Mouse (Mus musculus) cerebral cortex, adult 2 months (tissue): ENCODE measurements around the gene Tmem30c.

Experiments
- WGBS: fragments of 180-500 bp; shearing (Covaris S2); methylation state at CpG from one replicate; pipeline ENCODE4 v1.1.7; 2018; 5-methylcytosine and 5-hydroxymethylcytosine counted together

The Tmem30c gene

DNA sequence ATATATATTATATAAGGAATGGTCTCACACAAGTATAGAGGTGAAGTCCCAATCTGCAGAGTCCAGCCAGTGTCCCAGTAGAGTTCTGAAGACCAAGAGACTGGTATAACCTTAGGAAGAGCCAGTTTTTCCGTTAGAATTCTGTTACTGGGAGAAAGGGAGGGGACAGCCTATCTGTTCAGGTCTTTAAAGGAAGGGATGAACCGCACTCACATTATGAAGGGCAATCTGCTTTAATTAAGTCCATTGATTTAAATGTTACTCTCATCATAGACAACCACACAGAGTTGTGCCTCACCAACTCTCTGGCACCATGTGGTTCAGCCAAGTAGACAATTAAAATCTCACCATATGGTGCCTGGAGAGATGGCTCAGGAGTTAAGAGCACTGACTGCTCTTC lies at the start of gene Tmem30c:
TSS of gene Tmem30c (minus strand) at position 101 of the 400 bp plus-strand sequence.
- WGBS, result 85% methylated on average over 2 of the region's 2 CpGs

- WGBS, result 63% methylated on average over 5 of the region's 5 CpGs
Measured at GRCm38 (mm10) chr16:57340613-57340898, 47.9 kb upstream of the Tmem30c start.

GRCm38 (mm10) chr16:57339765-57340612 lies 47.3 kb upstream of the Tmem30c start:
- WGBS, result 87% methylated on average over 8 of the region's 8 CpGs

DNA sequence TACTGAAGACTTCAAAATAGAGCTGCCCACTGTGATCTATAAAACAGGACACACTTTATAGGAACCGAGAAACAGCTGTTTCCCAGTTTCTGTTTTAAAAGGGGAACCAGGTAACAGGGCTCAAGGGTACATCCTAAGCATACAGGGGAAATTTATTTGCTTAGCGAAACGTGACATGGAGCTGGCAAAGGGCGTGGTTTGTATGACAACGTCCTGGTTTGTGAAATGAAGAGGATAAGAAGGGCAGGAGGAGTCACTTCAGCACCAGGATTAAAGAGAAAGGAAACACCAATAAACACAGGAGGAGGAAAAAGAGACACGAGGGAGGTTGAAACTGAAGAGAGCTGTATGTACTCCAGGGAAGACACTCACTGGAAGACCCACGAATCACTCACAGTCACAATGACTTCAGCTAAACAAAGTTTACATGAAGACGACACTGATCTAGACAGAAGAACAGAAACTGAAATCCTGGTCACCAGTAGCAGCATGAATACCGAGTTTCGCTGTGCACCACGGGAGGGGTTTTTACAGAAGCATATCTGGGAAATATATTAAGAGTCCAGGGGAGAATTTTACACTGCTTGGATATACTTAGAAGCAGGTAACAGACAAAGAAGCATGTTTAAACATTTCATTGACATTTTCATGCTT lies 44.2 kb upstream of the Tmem30c start:
- 74% methylated on average over 11 of the region's 11 CpGs for WGBS

- WGBS, result 89% methylated on average over 7 of the region's 7 CpGs
Measured at GRCm38 (mm10) chr16:57332301-57332700, 39.6 kb upstream of the Tmem30c start.

- 83% methylated on average over 2 of the region's 2 CpGs for WGBS
Measured at GRCm38 (mm10) chr16:57330111-57330510, 37.4 kb upstream of the Tmem30c start.

GRCm38 (mm10) chr16:57329028-57329427 lies 36.4 kb upstream of the Tmem30c start:
- WGBS, result 69% methylated on average over 8 of the region's 8 CpGs

- 85% methylated on average over 7 of the region's 7 CpGs for WGBS
Measured at GRCm38 (mm10) chr16:57326996-57327395, 34.3 kb upstream of the Tmem30c start.

- 80% methylated on average over 7 of the region's 7 CpGs for WGBS
Measured at GRCm38 (mm10) chr16:57319284-57320124, 26.8 kb upstream of the Tmem30c start.

- WGBS, result 79% methylated on average over 8 of the region's 8 CpGs
Measured at GRCm38 (mm10) chr16:57318637-57319125, 26.0 kb upstream of the Tmem30c start.

DNA sequence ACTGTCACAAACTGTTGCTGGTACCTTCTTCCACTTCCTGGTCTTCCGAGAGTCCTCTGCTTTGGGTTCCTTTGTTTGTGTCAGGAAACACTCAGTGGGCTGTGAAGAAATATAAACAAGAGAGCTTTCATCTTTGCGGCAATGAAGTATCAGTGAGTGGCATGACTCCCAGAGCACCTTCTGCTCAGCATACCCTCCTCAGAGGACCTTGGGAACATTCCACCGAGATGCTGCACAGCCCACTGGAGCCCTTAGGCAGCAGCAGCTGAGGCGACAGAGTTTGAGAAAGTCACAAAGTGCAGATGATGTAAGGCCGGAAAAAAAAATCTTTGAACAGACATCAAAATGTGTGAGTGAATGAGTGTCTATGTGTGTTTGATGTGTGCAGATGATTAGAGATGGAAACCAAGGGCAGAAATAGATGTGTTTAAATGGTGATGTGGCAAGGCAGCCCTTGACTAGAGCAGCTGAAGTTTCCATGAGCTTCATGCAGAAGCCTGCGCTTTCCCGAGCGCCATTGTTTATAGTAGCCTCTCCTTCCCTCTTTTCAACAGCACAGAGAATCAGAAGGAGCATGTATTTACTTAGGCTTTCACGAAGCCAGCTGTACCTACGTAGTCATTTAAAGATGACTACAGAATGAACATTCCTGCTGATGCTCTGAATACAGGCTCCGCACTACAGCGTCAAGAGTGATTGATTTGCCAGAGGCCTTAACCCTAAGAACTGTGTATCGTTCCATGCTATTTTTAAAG lies 25.4 kb upstream of the Tmem30c start:
- 71% methylated on average over 13 of the region's 13 CpGs for WGBS

GRCm38 (mm10) chr16:57317127-57317526 lies 24.5 kb upstream of the Tmem30c start:
- 84% methylated on average over 4 of the region's 4 CpGs for WGBS

DNA sequence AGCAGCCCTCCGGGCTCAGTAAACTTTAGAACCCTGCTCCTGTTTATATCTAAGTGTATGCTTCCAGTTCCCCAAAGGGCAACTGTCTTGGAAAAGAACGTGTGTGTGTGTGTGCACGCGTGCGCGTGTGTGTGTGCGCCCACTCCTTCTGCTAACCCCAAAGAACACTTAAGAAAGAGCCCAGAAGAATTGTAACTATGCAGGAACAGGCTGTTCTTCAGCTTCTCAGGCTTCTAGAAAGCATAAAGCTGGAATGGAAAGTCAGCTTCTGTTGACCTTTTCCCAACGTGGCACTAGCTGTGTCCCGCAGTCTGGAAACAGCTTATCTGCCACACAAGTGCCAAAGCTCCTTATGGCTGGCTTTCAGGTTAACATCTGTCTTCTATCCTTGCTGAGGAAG lies 22.4 kb upstream of the Tmem30c start:
- WGBS, result 82% methylated on average over 9 of the region's 9 CpGs

- 72% methylated on average over 3 of the region's 3 CpGs for WGBS
Measured at GRCm38 (mm10) chr16:57314236-57314635, 21.6 kb upstream of the Tmem30c start.

DNA sequence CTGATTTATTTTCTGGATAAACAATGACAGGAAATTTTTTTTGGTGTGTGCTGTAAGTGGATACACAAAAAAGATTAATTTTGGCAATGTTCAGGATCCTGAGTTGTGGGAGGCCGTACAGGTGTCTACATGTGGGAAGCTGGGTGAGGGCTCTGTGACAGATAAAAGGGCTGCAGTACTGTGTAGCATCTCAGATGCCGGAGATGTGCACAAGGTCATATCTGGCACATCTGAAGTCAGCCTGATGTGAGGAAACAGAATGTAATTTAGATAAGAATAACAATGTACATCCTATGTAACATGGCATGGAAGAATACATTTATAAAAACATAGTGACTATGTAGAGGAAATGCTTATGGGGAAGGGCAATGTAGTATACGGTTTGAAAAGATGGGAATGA lies 20.8 kb upstream of the Tmem30c start:
- 75% methylated on average over 3 of the region's 3 CpGs for WGBS

DNA sequence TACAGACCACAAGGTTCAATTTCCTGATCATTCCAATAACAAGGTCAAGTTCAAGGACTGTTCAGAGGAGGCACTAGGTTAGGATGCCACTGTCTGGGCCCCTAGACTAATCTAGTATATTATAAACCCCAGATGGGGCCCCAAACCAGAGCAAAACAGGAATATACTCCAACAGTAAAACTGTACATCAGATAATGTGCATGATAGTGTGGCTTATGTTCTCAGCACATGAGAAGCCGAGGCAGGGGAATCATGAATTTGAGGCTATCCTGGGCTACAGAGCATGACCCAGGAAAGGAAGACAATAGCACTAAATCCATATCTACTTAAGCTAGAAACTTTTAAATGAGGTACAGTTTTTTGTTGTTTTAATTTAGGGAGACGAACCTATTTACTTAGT lies 19.5 kb upstream of the Tmem30c start:
- WGBS, result 86% methylated on average over 2 of the region's 2 CpGs

GRCm38 (mm10) chr16:57305463-57305862 lies 12.8 kb upstream of the Tmem30c start:
- WGBS, result 73% methylated on average over 6 of the region's 6 CpGs

GRCm38 (mm10) chr16:57303716-57304115 lies 11.1 kb upstream of the Tmem30c start:
- 87% methylated on average over 19 of the region's 19 CpGs for WGBS

- 84% methylated on average over 25 of the region's 25 CpGs for WGBS
Measured at GRCm38 (mm10) chr16:57302792-57303698, 10.4 kb upstream of the Tmem30c start.

DNA sequence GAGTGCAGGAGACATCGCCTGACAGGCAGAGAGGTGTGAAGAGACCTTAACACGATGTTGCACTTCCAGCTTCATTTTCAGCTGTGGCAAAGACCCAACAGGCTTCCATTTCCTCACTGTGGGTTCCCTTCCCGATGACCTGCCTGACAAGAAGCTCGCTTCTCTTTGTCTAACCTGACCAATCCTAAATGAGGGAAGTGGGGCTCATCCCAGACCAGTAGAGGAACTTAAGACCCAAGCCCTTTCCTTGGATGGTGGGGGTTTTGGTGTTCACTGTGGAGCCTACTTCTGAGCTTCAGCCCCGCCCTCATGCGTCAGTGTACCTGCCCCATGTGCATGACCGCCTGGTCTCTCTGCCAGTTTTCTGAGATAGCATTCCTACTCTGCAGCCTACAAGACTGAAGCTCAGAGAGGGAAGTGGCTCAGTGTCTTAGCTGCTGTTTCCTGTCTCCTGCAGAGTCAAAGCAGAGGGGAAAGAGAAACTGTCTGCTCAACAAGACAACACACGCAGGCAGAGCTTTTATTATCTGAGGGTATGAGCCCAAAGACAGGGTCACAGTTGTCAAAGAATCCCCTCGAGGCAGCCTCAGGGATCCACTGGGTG lies 8.9 kb upstream of the Tmem30c start:
- WGBS, result 81% methylated on average over 9 of the region's 9 CpGs
